Mouse (Mus musculus) brain, embryonic 14.5 days (tissue): ENCODE data around the gene Ppwd1. TPM values are rescaled to one million over a fixed set of nuclear protein-coding genes. Genes with fewer than 3 reads are reported as not detected.
"Not testable (repeated sequence)": the region's sequence is repeated elsewhere in the genome, so short reads cannot be mapped to it uniquely, and the experiment has no call there.

Source experiments
- DNase-seq: peaks from one replicate; pipeline ENCODE4 v3.0.0-alpha.2; 2011; ENCODE audit warnings: low read depth
- CTCF ChIP-seq: fragments of 200-500 bp; IDR thresholded peaks from 2 replicates; pipeline ENCODE4 v1.5.1; 2012; ENCODE audit warnings: inconsistent platforms, mild to moderate bottlenecking, moderate library complexity, borderline replicate concordance; ENCODE audit not compliant: insufficient read depth, insufficient read length; ENCODE audit errors: extremely low read depth
- POLR2A ChIP-seq: fragments of 200-500 bp; IDR thresholded peaks from 2 replicates; pipeline ENCODE4 v1.6.1; 2012; ENCODE audit warnings: mild to moderate bottlenecking, inconsistent platforms, borderline replicate concordance; ENCODE audit not compliant: poor library complexity, insufficient read depth, insufficient read length, severe bottlenecking; ENCODE audit errors: extremely low read depth
- polyA plus RNA-seq: library from polyadenylated mRNA; depleted of rRNA; stranded (reverse); fragments of >200 nt; gene quantifications from 2 replicates; pipeline ENCODE4 v1.2.3, GENCODE M21; 2012; rRNA removed

The Ppwd1 gene
- 6.6 and 9.0 TPM in 2 replicates for polyA plus RNA-seq

DNA sequence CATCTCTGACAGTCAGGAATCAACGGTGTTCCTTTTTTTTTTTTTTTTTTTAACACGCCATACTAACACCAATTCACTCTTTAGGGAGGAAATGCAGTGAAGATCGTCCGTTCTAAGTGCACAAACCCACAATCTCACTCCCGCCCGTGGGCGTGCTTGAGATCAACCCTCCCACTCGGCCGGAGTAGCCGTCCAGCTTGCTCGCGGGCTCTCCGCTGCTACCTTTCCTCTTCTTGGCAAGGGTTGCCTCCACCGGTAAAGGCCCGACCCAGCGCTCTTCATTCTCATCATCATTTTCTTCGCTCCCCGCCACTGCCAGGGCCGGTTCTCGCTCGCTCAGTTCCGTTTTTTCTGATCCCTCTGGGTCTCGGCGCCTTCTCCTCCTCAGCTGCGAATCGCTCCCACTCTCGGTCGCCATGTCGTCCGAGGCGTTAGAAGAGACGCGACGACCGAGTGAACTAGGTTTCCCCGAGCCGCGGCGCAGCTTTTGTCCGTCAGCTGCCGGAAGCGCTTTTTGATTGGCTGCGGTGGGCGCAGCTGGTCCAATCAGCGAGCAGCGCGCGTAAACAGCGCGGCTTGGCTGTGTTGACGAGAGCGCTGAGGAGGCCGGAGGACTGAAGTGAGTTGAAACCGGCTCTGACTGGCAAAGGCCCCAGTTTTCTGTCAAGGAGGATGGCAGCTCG, at the start of gene Ppwd1, which contains the start of gene Cenpk:
Gene Ppwd1, minus strand, starts transcription at position 460 of the 683 bp plus-strand sequence.
Gene Cenpk, plus strand, starts transcription at position 228 of the 683 bp plus-strand sequence.
- peak; percentile 99 for DNase-seq
- no peak for TF ChIP-seq CTCF
- TF ChIP-seq POLR2A = peak; percentile 67; the same call in 1 of the 2 replicates

DNA sequence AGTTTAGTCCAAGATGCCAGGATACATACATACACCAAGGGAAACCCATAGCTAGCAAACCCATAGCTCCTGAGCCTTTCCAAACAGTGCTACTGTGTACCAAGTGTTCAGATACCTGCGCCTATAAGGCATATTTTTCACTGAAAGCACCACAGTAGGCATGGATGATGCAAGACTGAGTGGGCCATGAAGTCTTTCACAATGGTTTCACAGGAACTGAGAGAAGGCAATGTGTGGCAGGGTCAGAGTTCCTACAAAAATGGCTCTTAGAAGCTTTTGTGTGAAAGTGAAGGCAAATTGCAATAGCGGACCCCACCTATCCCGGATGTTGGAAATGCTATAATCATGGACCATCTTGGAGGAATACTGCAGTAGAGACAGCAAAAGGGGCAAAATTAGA, 30.4 kb upstream of the Ppwd1 start:
- TF ChIP-seq POLR2A (no peak), CTCF (no peak)
- no peak for DNase-seq

GRCm38 (mm10) chr13:104229181-104229580, 538 bp upstream of the Ppwd1 start:
- DNase-seq = no peak
- no peak for TF ChIP-seq POLR2A
- TF ChIP-seq CTCF = no peak

GRCm38 (mm10) chr13:104227478-104227877, 1.2 kb downstream of the Ppwd1 start:
- no peak for TF ChIP-seq CTCF
- no peak for TF ChIP-seq POLR2A
- no peak for DNase-seq

DNA sequence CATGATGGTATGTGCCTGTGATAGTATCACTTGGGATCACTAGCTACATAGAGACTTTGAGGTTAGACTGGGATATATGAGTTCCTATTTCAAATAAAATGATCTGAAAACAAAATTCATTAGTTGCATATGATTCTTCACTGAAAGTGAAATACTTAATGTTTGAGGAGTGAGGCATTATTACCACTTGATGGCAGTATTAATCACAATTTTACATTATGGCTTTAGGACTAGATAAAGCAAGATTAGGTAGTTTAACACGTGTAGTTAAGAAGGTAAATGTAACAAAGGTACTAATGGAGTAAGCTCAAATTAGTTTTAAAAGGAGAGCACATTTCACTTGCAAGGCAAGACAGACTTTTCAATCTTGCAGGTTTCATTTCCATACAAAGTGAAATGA, 24.3 kb downstream of the Ppwd1 start:
- no peak for TF ChIP-seq CTCF
- no peak for TF ChIP-seq POLR2A
- DNase-seq = peak; percentile 18

- DNase-seq = not testable (repeated sequence)
Observed at GRCm38 (mm10) chr13:104195891-104196290, 32.8 kb downstream of the Ppwd1 start.

- no peak for DNase-seq
- TF ChIP-seq POLR2A (no peak), CTCF (no peak)
Observed at GRCm38 (mm10) chr13:104187357-104187756, 41.3 kb downstream of the Ppwd1 start.

GRCm38 (mm10) chr13:104179176-104179888, 49.3 kb downstream of the Ppwd1 start:
- TF ChIP-seq CTCF (no peak), POLR2A (no peak)
- no peak for DNase-seq

- DNase-seq = peak; percentile 99
- TF ChIP-seq CTCF = 0 out of 2 replicates have a peak, but pooled peaks have one; percentile 14
- peak; percentile 40; the same call in 1 of the 2 replicates for TF ChIP-seq POLR2A
Observed at GRCm38 (mm10) chr13:104178650-104179121, 50.0 kb downstream of the Ppwd1 start, which contains the start of gene Trim23. Gene Trim23, plus strand, starts transcription at chr13:104178797.

- TF ChIP-seq CTCF (no peak), POLR2A (peak; percentile 23; the same call in 1 of the 2 replicates)
- peak; percentile 96 for DNase-seq
Observed at GRCm38 (mm10) chr13:104177796-104178649, 50.6 kb downstream of the Ppwd1 start, which contains the start of gene Trappc13. Gene Trappc13, minus strand, starts transcription at chr13:104178469.

DNA sequence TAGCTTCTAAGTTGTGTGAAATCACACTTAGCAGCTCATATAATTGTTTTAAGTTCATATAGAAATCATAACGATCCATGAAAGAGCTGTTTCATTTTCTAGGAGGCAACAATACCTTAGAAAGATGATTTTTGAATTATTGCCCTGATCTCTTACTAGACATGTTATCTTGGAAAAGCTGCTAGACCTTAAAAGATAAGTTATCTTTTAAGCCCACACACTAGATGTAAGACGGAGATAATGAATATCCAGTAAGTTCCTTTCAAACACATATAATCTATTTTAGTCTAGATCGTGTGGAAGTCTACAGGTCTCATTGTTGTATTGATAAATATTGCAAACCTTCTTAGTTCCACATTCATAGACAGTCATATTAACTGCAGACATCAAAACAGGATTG, 51.8 kb downstream of the Ppwd1 start:
- TF ChIP-seq CTCF (no peak), POLR2A (no peak)
- DNase-seq = no peak

- DNase-seq = no peak
- TF ChIP-seq CTCF (no peak), POLR2A (no peak)
Observed at GRCm38 (mm10) chr13:104172498-104172897, 56.1 kb downstream of the Ppwd1 start.
